Mouse (Mus musculus) c-Kit-positive CD71-positive TER-119-positive erythroid progenitor cells, embryonic 14.5 days (primary cell): Measurements from ENCODE around the gene Nap1l4.
A peak's percentile ranks its signal among the peaks of the same experiment; 100 is the strongest.

Experiments used
- DNase-seq: peaks from one replicate; pipeline ENCODE4 v3.0.0-alpha.2; 2013; ENCODE audit warnings: low spot score

The Nap1l4 gene

GRCm38 (mm10) chr7:143514416-143514768 lies 34.5 kb downstream of the Nap1l4 start:
- no peak for DNase-seq

- DNase-seq: no peak
Measured at GRCm38 (mm10) chr7:143513763-143514415, 35.0 kb downstream of the Nap1l4 start.

GRCm38 (mm10) chr7:143511335-143511712 lies 37.6 kb downstream of the Nap1l4 start:
- no peak for DNase-seq

- DNase-seq: no peak
Measured at GRCm38 (mm10) chr7:143510593-143511334, 38.1 kb downstream of the Nap1l4 start.

- no peak for DNase-seq
Measured at GRCm38 (mm10) chr7:143509566-143509965, 39.3 kb downstream of the Nap1l4 start.

GRCm38 (mm10) chr7:143506675-143507074 lies 42.2 kb downstream of the Nap1l4 start:
- peak; percentile 54 for DNase-seq

GRCm38 (mm10) chr7:143506271-143506670 lies 42.6 kb downstream of the Nap1l4 start:
- no peak for DNase-seq

GRCm38 (mm10) chr7:143505823-143506222 lies 43.1 kb downstream of the Nap1l4 start:
- peak; percentile 61 for DNase-seq

- DNase-seq: no peak
Measured at GRCm38 (mm10) chr7:143505411-143505810, 43.5 kb downstream of the Nap1l4 start.

- no peak for DNase-seq
Measured at GRCm38 (mm10) chr7:143503926-143504325, 45.0 kb downstream of the Nap1l4 start.

GRCm38 (mm10) chr7:143502418-143503200 lies 46.3 kb downstream of the Nap1l4 start, which contains the start of gene Phlda2:
TSS of gene Phlda2 (minus strand) at chr7:143503150.
- no peak for DNase-seq

GRCm38 (mm10) chr7:143501643-143502417 lies 47.1 kb downstream of the Nap1l4 start:
- DNase-seq: no peak

- no peak for DNase-seq
Measured at GRCm38 (mm10) chr7:143500912-143501311, 48.0 kb downstream of the Nap1l4 start.

- no peak for DNase-seq
Measured at GRCm38 (mm10) chr7:143498584-143498983, 50.3 kb downstream of the Nap1l4 start.

GRCm38 (mm10) chr7:143495104-143495961 lies 53.6 kb downstream of the Nap1l4 start:
- no peak for DNase-seq

GRCm38 (mm10) chr7:143493616-143494126 lies 55.2 kb downstream of the Nap1l4 start:
- no peak for DNase-seq

- DNase-seq: no peak
Measured at GRCm38 (mm10) chr7:143489735-143490134, 59.2 kb downstream of the Nap1l4 start.

GRCm38 (mm10) chr7:143482541-143482940 lies 66.4 kb downstream of the Nap1l4 start:
- no peak for DNase-seq

GRCm38 (mm10) chr7:143481806-143482387 lies 67.0 kb downstream of the Nap1l4 start:
- no peak for DNase-seq

GRCm38 (mm10) chr7:143480498-143480897 lies 68.4 kb downstream of the Nap1l4 start:
- DNase-seq: peak; percentile 57
